Mouse (Mus musculus): ENCODE measurements around the gene Rab5b.
"Not testable (repeated sequence)": the region's sequence is repeated elsewhere in the genome, so short reads cannot be mapped to it uniquely, and the experiment has no call there.

Gene Rab5b

DNA sequence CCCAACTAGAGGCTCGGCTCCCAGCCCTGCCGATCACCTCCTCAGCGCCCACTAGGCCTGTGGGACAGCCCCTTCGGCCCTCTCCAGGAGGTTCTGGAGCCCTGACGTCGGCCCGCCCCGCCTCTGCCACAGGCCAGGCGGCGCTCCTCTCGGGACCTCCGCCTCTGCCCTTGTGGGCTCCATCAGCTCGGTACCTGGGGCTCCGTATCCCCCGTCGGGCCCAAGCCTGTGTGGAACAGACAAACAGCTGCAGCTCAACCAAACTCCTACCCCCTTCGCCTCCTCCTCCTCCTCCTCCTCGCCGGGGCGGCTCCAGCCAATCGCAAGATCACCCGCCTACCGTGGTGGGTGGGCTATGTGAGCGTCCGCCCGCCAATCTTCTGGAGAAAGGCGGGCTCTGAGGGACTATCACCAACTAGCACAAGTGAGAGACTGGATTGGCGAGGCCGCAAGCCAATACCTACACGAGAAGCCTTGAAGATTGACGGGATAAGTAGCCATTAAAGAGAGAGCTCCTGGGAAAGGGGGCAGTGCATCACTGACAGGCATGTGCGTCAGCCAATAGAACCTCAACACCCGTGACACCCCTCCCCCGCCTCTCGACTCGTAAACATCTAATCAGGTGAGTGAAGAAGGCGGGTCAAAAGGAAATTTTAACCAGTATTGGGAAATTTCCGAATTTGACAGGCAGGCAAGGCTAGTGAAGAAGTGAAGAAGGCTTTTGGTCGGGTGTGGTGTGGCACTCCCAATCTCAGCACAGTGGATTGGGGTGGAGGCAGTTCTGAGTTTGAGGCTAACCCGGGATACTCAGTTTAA is at the start of gene Rab5b:
Gene Rab5b (minus strand): TSS at position 273 of the 816 bp plus-strand sequence.
- DNase-seq, result peak; percentile 96

DNA sequence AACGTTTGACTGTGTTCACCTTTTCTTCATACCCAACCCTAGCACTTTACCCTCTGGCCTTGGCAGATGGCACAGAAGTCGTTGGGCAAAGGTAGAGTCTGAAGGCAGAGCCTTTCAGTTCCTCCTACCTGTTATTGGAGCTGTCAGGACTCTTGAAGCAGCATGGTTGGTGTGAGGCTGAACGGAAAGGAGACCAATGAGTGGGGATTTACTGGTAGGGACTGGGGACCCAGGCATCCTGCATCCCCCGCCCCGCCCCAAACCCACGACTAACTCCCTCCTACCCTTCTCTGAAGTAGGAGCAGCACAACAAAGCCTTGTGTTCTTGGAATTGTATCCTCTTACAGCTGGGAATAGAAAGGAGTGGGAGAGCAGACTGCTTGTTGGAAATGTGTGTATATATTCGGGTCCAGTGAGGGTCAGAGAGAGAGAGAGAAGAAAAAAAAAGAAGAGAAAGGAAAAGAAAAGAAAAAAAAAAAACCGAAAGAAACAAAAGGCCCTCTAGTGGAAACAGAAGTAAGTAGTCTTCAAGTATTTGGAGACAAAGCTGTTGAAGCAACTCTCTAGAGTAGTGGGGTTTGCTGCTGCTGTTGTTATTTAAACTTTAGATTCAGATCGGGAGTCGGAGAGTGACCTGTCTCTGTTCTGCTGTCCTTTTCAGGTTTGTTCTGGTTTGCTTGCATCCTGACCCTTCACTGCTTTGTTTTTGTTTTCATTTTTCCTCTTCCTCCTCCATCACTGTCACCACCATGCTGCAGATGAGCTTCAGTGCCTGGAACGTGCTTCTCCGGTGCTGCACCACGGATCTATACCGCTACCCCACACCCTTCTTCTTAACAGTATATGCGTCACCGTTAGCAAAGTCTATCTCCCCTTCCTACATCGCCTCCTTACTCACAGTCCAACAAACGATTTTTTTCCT is 48.9 kb upstream of the Rab5b start, which contains the start of gene Dgka:
Gene Dgka (minus strand): TSS at position 176 of the 922 bp plus-strand sequence.
- DNase-seq, result peak; percentile 49 to 57

GRCm38 (mm10) chr10:128744211-128744610 is 48.1 kb upstream of the Rab5b start:
- no peak for DNase-seq

- DNase-seq, result peak; percentile 53 to 61
Observed at GRCm38 (mm10) chr10:128743791-128744191, 47.7 kb upstream of the Rab5b start.

DNA sequence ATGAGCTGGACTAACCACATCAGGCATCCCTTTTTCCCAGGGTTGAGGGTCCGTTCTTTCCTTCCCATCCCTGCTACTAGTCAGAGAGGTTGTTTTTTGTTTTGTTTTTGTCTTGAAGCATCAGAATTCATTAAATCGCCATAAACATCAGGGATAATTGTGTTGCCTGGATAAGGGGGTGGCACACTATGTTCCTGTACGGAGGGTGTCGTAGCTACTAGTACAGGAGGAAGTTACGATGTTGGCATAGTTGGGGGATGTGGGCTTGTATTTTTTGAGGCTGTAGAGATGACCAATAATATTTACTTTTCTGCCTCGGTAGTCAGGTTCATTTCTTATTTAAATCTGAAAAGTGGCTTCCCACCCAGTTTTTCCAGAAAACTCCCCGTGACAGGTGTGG is 47.2 kb upstream of the Rab5b start:
- no peak for DNase-seq

DNA sequence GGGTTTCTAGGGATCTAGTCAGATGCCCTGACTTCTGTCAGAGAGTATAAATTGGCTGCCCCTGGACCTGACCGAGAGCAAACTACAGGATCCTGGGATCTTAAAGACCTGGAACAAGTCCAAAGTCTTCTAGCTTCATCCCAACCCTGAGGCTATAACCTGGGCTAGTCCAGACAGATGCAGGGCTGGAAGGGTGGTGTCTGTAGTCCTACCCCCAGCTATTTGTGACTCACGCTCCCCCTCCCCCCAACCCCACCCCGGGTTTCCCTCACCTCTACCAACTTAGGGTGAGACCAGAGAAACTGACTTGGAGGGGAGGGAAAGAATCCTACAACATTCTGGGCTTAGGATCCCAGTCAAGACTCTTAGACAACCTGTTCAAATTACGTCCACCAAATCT is 46.6 kb upstream of the Rab5b start:
- no peak for DNase-seq

DNA sequence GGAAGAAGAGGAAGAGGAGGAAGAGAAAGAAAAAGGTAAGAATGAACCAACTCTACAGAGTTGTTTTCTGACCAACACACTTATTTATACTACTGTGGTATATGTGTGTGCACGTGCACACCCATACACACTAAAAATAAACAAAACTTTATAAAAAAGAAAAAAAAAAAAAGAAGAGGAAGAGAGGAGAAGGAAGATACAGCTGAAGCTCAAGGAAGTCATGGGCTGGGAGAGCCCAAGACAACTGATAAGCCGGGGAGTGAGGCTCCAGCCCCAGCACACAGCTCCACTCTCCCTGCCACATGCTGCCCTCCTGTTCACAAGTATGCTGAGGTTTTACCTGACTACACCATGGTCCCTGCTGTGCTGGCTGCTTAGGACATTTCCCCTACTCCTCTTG is 44.2 kb upstream of the Rab5b start:
- DNase-seq, result no peak

DNA sequence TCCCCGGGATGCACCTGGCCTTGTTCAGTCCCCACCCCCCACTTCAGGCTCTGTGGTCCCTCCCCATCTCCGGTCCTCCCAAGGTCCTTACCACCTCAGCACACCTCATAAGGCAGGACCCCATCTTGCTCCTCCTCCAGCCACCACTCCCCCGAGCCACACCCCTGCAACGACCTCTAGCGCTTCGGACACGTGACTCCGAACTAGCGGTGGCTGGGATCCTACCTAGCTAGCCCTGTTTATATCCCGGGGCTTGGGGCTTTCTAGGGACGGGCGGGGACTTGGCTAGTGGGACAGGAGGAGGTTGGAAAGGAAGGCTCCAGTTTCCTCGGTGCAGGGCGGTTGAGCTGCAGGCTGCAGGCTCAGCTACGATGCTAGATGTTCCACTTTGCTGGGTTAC is 41.4 kb upstream of the Rab5b start:
- no peak for DNase-seq

DNA sequence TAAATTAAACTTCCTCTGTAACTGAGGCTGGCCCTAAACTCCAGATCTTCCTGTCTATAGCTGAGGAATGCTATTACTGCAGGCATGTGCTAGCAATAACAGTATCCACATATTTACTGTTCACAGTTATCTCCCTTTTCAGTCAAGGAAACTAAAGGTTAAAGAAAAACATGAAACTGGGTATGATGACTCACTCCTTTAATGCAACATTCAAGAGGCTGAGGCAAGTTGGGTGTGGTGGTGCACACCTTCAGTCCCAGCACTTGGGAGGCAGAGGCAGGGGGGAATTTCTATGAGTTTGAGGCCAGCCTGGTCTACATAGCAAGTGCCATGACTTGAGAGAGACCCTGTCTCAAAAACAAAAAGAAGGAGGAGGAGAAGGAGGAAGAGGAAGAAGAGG is 35.9 kb upstream of the Rab5b start:
- no peak for DNase-seq

DNA sequence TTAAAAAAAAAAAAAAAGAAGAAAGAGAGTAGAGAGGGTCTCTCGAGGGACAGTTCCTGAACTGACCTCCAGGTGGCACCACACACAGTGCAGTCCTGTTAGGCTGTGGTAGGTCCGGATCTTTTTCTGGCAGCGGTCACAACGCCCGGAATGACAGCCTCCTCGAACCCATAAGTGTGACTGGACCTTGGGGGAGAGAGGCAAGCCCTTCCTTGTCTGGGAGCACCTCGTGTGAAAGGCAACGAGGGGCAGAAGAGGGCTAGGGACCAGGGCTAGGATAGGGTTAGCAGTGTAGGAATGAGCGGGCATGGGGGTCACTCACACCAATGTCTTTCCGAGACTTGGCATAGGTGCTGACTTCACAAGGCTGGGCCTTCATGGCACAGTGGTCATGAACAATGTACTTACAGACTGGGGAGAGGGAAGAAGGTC is 35.0 kb upstream of the Rab5b start:
- DNase-seq, result peak; percentile 51 to 74

- no peak for DNase-seq
Observed at GRCm38 (mm10) chr10:128728059-128728458, 32.0 kb upstream of the Rab5b start.

GRCm38 (mm10) chr10:128725466-128725865 is 29.4 kb upstream of the Rab5b start:
- DNase-seq, result not testable (repeated sequence)

DNA sequence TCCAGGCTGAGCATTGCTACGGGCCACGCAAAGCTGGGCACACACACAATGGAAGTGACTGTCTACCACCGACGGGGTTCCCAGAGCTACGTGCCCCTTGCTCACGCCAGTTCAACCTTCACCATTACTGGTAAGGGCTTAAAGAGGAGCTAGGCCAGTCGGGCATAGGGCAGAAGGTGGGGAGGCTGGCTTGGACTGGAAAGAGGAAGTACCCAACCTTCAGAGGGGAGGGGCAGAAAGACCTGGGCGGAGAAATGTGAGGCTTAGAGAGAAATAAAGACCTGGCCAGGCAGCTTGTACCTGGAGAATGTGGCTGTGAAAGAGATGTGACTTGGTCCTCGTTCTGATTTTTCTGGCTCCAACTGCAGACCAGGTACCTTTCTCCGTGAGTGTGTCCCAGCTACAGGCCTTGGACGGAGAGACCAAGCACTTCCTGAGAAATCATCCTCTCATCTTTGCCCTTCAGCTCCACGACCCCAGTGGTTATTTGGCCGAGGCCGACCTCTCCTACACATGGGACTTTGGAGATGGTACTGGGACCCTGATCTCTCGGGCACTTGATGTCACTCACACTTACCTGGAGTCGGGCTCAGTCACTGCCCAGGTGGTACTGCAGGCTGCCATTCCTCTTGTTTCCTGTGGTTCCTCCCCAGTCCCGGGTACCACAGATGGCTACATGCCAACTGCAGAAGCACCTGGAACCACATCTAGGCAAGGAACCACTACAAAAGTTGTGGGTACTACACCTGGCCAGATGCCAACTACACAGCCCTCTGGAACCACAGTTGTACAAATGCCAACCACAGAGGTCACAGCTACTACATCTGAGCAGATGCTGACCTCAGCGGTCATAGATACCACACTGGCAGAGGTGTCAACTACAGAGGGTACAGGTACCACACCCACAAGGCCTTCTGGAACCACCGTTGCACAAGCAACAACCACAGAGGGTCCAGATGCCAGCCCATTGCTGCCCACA is 19.8 kb upstream of the Rab5b start:
- peak; percentile 53 to 63 for DNase-seq

DNA sequence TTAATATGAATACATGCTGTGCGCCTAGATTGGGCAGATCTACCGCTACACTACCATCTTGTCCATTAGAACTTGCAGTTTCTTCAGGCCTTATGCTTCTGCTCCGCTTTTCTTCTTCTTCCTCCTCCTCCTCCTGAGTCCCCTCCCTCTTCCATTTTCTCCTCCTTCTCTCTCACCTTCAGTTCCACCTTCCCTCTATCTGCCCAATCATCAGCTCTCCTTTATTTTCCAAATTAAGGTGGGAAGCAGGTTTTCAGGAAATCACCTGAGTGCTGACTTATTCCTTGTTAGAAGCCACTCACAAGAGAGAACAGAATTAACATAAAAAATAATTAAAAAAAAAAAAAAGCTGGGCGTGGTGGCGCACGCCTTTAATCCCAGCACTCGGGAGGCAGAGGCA is 15.3 kb upstream of the Rab5b start:
- DNase-seq, result not testable (repeated sequence)

DNA sequence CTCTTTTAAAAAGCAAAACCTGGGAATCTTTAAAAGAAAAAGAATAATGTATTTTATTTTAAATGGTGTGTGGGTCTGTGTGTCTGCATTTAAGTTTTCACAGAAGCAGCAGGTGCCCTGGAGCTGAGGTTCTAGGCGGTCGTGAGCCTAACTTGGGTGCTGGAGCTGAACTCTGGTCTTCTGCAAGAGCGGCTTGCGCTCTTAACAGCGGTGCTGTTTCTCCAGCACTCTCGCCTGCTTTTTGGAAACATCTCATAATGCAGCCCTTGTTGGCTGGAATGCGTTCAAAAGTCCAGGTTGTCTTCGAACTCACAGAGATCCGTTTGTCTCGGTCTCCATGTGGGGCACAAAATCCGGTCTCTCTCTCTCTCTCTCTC is 9.2 kb upstream of the Rab5b start:
- no peak for DNase-seq

DNA sequence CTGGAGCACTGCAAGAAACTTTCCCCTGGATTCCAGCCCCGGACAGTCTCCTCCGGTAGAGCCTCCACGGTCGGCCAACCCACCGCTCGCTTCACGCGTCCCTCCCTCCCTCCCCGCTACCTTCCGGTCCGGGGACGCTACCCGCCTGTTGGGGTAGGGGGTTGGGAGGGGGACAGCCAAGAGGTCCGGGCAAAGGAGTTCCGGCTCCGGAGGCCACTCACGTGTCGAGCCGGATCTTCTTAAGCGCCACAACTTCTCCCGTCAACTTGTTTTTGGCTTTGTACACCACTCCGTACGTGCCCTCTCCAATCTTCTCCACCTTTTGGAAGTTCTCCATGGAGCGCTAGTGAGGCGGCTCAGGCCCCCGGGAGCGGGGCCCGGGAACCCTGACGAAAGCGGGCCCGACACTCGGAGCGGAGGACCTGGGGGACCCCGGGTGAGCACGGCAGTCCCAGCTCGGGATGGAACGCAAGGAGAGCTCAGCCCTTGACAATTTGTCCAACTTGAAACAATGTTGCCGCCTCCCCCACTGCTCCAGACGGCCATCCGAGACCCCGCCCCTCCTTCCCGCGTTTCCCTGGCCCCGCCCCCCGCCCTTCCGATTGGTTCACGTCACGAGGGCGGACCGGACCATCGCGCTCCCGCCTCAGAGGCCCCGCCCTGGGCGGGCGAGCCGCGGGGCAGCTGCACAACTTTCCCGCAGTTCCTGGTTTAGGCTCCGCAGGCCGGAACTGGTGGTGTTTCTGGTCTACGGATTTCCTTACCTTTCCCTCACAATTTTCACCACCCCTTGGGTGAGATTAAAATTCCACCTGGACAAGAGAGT is 8.6 kb upstream of the Rab5b start, which contains the start of gene Cdk2:
Gene Cdk2 (minus strand): TSS at position 541 of the 826 bp plus-strand sequence.
- peak; percentile 91 for DNase-seq

- DNase-seq, result no peak
Observed at GRCm38 (mm10) chr10:128703895-128704294, 7.8 kb upstream of the Rab5b start, which contains the start of gene Pmel. Pmel (plus strand) TSS chr10:128704195.

DNA sequence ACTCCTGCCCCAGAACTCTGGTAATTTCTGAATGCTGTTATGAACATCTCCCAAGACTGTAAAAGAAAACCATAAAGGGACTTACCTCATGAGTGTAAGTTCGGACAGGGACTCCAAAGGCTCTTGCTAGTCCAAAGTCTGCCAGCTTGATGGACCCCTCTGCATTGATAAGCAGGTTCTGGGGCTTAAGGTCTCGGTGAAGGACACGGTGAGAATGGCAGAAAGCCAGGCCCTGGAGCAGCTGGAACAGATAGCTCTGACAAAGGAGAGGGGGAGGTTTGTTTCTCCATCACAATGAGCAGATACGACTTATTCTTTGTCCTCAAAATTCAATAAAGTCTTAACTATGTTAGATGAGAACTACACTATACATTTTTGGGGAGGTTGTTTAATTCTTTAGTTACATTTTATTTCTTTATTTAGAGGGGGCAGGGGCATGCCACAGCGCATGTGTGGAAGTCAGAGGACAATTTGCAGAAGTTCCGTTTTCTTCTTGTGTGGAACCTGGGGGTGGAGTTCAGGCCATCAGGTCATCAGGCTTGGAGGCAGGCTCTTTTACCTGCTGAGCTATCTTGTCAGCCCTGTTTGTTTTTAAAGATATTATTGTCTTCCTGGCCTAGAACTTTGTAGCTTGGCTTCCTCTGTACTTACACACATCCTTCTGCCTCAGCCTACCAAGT is 6.4 kb upstream of the Rab5b start:
- DNase-seq, result no peak

DNA sequence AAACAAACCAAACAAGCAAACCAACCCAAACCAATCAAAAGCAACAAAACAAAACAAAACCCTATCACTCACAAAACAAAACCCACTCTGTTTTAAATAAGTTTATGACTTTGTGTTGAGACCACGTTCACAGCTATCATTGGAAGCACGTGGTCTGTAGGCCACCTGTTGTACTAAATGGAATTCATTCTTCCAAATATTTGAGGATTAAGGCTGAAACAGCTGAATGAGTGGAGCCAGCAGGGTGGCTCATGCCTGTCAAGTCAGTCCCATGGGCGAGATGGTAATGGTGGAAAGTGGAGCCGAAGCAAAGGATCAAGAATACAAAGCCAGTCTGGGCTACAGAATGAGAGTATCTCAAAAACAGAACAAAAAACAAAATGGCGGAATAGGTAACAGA is 4.6 kb upstream of the Rab5b start:
- no peak for DNase-seq

DNA sequence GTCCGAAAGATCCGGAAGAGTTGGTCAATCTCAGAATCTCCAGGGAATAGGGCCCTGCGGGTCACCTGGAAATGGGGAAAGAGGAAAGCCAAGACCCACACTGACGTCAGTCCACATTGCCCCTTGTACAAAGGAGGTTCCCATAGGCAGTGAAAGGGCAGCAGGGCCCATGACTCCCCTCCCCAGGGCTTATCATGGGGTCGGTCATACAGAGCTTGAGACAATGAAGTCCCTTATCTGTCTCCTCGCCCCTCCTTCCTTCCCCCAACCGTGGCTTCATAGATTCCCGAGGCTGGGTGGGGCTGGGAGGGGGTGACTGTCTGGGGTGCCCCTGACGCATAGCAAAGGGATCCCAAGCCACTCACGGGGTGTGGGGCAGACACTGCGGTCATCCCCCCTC is 3.5 kb upstream of the Rab5b start:
- DNase-seq, result no peak

- DNase-seq, result no peak
Observed at GRCm38 (mm10) chr10:128699006-128699405, 2.9 kb upstream of the Rab5b start.
